Mouse (Mus musculus): ENCODE results near the gene Fbxl7. TPM values are rescaled to one million over a fixed set of nuclear protein-coding genes. Genes with fewer than 3 reads are reported as not detected.

Fbxl7 gene
- 7.8 and 9.3 TPM in 2 replicates for polyA plus RNA-seq (2012; rRNA removed)

DNA sequence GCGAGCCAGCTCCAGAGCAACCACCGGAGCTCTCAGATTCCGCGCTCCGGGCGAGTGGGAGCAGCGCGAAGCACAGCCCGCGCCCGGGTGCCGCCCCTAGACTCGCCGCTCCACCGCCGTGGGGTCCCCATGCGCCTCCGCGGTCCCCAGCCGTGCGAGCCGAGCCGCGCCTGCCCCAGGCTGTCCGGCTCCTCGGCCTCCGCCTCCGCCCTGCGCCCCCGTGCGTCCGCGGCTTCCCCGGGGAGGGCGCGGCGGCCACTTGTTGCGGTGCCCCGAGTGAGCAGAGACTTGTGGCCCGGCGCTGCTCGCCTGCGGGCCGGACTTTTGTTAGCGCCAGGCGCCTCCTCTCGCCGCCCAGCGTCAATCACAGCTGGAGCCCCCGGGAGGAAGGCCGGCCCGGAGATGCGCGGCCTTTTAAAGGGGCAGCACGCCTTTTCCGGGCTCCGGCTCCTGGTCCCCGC, at the start of gene Fbxl7:
Fbxl7 (minus strand) TSS at position 330 of the 461 bp plus-strand sequence.
- DNase-seq (ENCODE audit: low spot score), result peak; percentile 65

DNA sequence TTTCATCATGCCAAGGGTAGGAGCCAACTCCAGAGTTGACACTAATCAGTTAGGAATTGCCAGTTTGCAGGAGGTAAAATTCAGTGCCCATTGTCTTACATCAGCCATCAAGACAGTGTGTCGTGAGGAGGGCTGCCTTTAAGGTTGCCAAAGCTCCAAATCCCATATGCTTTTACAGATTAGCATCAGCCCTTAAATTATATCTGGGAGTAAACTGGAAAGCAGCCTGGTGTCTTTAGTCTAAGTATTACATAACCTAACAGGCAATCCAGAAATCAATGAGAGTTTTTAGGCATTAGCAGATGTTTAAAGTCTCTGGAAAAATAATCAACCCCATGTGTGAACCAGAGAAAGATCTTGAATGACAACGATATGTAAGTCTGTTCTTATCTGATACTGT, 26.6 kb upstream of the Fbxl7 start:
- DNase-seq (ENCODE audit: low spot score), result no peak

DNA sequence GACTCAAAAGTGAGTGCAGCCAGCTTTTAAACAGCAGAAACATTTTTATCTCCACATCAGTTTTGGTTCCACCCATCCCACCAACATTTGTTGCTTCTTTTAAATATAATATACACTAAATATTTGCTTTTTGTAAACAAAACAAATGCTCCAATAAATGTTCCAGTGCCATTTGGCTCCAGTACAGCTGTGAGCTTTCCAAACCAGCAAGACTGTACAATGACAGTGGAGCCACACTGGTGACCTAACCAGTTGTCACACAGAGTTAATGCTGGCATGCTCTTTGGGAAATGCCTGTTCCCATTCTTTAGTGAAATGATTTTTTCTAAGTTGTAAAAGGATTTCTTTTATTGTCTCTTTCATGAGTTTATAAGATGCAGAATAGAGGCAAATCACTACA, 18.0 kb upstream of the Fbxl7 start:
- no peak for DNase-seq (ENCODE audit: low spot score)

DNA sequence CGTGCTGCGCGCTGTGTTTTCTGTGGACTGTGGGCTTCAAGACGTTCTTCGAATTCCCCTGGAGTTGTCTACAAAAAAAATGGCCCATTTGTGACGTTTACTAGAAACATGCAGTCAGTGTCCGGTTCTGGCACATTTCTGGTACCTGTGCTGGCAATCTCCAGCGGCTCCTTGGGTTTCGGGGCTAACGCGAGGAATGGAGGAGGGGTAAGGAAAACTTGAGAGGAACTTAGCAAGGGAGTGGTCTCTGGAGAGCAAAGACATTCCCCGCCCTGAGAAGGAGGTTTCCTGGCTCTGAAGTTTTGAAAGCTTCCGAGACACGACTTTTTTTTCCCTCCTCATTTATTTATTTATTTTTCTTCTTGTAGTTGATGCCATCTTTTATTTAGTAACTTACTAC, 381 bp upstream of the Fbxl7 start:
- no peak for DNase-seq (ENCODE audit: low spot score)

DNA sequence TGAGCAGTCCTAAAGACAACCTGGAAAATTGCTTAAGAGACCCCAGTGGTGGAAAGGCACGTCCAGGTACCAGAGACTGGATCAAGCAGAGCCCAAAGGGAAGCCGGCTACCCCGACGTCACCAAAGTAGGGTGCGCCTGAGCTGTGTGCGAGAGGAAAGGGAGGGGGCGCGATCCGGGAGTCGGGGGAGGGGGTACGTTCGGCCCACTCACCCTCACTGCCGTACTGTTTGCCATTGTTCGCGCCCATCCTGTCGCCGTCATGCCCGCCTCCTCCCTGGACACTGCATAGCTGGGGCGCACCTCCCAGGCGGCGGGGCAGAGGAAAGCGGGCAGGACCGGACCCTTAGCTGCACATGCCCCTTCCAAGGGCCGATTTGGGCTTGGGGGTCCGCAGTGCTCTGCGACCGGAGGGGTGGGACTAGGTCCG, 565 bp downstream of the Fbxl7 start:
- peak; percentile 26 for DNase-seq (ENCODE audit: low spot score)

DNA sequence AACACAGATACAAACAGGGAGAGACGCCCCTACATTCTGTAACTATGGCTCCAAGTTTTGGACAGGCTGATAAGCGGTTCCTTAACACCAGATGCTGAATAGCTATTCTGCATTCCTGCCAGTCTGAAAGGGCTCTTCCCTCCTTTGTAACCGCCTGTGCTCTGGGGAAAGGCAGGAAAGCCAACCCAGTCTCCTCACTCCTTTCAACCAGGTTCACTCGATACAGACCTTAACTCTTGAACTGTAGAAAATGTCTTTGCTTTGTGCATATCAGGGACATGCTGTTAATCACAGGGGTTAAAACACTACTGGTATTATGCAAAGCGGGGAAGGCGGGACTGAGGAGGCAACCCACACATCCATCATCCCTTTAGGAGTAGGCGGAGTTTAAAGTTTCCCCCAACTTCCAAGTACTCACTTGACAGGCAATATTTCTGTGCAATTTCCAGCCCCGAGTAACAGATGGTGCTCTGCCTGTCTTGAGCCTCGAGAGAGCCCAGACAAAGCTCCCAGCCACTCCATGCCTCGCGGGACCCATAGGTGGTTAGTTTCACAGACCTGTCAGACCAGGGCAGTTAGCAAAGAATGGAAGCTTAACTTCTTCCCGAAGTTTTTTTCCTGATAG, 1.2 kb downstream of the Fbxl7 start:
- DNase-seq (ENCODE audit: low spot score), result no peak

DNA sequence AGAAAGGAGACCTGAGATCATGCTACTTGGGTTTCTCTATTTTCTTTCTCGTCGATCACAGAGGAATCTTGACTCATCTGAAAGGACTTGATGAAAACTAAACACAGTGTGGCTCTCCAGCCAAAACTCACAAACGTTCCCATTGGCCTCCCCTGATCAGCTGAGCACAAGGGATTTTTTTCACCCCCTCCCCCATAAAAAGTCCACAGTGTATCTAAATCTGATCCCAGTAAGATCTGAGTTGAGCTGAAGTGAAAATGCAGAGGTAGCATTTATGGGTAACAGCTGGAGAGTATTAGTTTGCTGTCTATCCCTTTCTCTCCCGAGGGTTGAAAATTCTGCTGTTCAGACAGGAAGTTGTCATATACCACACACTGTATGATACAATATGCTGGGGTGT, 2.2 kb downstream of the Fbxl7 start:
- DNase-seq (ENCODE audit: low spot score), result no peak

DNA sequence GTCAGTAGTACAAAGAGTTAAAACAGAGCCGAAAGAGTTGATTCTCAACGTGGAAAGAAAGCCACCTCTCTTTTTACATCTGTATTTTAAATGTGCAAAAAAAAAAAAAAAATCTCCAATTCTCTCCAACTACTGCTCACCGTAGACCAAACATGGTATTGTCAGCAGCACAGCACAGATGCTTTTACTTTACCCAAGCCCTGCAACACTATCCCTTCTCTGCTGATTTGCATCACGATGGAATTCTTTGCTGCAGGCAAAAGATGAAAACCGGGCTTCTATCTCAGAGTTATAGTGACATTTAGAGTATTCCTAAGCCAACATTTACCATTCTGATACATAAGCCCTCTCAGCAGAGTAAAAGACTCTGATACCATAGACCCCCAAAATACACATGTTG, 5.4 kb downstream of the Fbxl7 start:
- DNase-seq (ENCODE audit: low spot score), result no peak

DNA sequence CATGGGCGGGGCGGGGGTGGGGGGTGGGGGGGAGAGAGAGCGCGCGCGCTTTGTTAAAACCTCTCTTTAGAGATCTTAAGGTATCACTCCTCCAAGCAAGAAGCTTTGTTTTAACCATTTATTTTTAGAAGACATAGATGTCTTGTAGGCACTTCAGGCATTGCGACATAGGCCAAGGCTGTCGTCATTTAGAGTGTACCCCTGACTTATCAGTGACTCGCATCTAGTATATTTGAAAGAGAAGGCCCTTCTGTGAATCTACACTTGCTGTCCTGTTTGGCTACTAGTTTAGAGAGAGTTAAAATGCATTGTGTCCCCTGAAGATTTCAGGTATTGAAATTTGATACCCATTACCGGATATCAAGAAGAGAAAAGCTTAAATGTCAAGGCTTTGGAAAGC, 7.2 kb downstream of the Fbxl7 start:
- no peak for DNase-seq (ENCODE audit: low spot score)

DNA sequence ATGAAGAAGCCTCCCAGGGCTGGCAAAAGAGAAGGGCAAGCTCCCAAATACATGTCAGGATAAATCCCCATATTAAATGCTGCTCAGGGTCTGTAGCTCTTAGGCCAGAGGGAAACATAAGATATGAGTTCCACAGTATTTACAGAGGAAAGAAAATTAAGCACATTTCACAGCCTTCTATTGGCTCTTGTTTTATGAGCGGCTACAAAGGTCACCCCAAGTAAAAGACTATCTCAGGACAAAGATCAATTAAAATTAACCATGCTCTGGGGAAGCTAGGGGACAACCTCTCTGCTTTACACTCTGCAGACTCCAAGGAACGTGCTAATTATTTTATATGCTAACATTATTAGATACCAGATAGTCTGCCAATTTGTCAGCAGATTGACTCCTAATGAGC, 9.4 kb downstream of the Fbxl7 start:
- DNase-seq (ENCODE audit: low spot score), result no peak

DNA sequence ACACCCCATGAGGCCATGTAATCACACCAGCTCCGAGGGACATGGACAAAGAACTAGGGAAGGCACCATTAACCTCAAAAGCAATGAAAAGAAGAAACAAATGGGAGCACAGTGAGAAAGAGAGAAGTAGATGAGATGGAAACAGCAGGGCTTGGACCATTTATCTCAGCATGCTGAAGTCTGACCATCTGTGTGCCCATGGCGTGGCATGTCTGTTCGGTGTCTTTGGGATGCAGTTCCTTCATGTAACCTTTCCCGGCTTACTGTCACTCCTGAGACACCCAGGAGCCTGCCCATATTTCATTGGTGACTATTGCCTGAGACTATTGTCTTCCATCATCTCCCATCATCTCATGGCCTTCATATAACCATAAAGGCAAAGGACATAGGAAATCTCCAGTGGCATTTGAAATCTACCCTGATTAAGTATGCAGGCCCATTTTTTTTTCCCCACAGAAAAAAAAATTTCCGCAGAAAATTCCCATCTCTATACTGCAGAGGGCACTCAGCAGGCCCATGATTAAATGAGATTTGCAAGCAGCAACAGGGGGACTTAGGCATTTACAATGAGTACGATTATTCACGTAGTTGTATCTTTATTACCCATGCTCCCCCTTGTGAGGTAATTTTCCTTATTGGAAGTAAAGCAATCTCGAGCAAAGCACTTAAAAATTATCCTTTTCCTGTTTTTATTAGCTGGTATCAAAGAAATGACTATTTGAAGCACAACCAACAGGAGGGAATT, 15.0 kb downstream of the Fbxl7 start:
- no peak for DNase-seq (ENCODE audit: low spot score)

DNA sequence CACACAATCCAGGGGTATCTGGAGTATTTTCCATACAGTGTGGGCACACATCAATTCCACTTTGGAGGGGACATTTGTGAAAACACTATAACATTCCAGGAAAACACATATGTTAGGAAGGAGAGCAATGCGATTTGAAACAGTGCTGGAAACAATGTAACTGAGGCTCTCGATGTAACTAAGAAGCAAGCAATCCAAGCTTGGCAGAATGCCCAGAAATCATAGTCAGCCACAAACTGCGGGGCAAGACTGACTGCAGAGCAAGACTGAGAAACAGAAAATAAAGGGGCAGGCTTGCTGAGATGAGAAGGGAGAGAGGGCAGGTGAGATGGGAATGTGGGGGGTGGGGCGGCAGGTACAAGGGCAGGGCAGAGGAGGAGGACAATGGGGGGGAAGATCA, 19.7 kb downstream of the Fbxl7 start:
- no peak for DNase-seq (ENCODE audit: low spot score)

DNA sequence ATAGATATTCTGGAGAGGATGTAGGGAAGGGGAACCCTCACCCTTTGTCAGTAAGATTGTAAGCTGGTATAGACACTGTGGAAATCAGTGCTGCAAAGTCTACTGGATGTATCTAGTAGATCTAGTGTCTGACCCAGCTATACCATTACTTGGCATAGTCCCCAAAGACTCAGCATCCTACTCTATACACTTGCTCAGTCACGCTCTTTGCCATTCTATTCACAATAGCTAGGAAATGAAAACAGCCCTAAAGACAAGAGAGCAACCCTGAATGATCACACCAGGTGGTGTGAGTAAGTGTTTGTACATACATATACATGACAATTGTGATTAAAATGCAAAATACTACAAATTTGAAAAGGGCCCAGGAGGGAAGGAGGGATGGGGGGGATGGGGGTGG, 23.1 kb downstream of the Fbxl7 start:
- DNase-seq (ENCODE audit: low spot score), result no peak

DNA sequence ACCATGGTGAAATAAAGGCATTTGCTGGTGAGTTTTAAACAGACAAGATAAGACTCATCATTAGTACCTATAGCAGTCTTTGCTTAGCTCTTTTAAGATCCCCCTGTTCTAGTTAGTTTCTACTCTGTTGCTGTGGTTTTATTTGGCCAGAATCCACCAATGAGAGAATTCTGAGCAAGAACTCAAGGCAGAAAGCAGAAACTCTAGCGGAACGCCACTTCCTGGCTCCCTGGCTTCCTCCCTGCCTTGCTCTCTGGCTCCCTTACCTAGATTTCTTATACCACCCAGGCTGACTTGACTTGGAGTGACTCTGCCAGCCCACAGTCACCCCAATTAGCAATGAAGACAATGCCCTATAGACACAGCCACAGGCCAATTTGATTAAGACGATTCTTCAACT, 26.2 kb downstream of the Fbxl7 start:
- no peak for DNase-seq (ENCODE audit: low spot score)

DNA sequence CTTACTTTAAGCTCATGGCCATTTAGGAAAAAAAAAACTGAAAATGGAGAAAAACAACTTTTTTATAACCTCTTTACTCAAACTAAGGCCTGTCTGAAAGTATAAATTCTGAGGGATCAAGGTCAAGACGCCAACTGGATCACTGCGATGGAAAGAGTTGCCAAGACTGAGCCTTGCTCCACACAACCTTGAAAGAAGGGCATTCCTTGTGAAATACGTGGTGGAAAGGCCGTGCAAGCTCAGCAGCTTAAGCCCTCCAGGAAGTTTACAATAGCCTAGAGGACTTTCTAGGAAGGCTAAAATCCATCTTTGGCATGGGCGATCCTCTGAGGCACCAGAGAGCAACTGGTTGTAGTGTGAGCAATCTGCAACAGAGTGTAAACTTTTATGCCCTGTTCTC, 27.9 kb downstream of the Fbxl7 start:
- DNase-seq (ENCODE audit: low spot score), result no peak

DNA sequence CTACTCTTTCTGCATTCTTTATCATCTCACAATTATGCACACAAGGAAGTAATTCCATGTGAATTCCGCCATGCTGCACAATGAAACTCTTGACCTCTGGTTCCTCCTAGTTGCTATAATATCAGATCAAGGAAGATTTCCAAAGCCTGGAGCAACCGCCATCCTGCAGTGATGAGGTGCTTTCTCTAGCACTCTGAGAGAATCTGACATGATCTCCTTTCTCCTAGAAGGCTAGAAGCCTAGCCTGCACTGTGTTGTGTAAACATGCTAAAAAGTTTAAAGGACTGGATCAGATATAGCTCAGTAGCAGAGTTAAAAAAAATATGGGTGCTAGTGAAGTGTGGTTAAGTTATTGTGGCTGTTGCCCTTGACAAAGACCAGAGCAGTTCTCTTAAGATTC, 33.2 kb downstream of the Fbxl7 start:
- DNase-seq (ENCODE audit: low spot score), result no peak

DNA sequence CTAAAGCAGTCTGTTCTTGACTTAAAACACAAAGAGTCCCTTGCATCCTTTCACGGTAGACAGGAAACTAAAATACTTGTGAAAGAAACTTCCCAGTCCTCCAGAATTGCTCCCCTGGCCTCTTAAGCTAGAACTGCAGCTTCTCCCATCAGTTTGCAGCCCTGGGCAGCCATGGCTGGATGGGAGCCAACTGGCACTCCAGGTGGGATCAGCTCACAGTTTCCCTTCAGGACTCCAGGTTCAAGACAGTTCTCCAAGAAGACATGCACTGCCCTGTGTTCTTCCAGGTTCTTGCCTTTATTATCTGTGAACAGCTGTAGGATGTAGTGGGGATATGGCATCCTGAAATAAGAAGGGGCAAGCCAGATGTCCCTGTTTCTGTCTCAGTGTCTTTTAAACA, 45.8 kb downstream of the Fbxl7 start:
- DNase-seq (ENCODE audit: low spot score), result no peak

DNA sequence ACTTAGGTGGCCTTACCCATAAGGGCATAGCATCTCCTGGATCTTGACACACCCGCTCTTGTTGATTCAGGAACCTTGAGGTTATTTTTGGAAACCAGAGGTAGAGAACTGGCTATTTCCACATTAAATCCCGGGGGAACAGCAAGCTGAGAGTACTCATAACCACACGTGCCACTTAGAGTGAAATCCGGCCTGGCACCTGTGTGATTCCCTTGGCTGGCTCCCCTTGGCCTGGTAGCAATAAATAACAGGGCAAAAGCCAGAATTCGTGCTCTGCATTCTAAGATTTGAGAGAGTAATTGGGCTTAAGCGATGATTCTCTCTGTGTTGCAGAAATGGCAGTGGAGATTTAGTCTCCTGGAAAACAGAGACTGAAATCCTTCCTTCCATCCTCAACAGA, 53.2 kb downstream of the Fbxl7 start:
- no peak for DNase-seq (ENCODE audit: low spot score)

DNA sequence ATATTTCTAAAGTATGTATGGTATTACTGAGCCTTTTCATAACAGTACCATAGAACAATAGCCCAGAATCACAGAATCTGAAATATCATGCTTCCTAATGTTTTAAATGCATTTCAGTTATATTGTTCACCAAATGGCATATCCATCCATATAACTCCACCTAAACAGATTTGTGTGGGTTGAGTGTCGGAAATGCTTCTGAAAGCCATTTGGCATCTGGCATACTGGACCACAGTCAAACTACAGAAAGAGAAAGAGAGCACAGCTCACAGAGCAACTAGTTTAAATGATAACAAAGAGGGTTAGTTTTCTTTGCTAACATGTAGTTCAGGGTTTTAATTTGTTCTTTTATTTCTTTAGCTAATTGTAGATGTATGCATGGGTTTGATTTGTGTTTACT, 57.0 kb downstream of the Fbxl7 start:
- no peak for DNase-seq (ENCODE audit: low spot score)

DNA sequence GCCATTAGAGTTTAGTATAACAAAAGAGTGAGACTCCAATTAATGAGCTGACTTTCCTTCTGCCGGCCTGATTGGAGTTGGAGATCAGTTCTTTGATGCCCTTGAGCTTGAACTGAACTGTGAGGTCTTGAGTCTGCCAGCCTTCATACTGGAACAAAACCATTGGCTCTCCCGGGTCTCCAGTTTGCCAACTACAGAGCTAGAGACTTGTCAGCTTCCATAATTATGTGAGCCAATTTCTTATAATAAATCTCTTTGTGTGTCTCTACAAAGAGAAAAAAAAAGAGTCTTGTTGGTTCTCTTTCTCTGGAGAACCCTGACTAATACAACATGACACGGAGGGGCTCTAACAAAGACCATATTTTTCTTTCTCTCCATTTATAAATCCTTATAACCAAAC, 58.2 kb downstream of the Fbxl7 start:
- no peak for DNase-seq (ENCODE audit: low spot score)

DNA sequence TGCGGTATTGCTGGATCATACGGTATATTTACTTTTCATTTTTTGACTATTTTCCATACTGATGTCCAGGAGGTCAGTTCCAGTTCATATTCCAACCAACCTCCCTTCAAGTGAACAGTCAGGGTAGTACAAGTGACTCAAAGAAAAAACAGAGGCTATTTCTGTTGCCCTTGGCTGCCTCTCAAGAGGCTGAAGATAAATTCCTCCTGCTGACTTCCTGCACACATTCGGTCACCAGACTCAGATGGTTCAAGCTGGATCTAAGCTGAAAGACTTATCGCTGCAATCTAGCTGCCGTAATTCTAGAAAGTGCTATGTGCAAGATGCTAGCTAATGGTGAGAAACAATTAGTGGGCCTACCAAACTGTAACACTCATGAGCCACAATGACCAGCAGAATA, 61.0 kb downstream of the Fbxl7 start:
- no peak for DNase-seq (ENCODE audit: low spot score)

DNA sequence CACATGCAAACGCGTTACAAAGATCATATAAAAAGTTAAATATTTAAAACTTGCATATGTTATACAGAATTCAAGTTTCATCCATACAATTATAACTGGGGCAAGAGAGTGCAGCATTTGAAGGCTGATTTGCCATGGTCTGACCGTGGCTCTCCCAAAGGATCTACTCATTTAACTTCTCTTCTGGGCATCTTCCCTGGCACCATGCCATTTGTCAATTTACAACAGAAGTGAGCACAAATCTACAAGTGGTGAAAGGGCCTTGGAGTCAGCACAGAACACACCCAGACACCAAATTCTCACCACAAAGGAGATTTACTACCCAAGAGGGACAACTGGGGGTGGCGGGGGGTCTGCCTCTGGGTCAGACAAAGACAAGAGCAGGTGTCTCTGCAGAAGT, 64.2 kb downstream of the Fbxl7 start:
- DNase-seq (ENCODE audit: low spot score), result no peak

DNA sequence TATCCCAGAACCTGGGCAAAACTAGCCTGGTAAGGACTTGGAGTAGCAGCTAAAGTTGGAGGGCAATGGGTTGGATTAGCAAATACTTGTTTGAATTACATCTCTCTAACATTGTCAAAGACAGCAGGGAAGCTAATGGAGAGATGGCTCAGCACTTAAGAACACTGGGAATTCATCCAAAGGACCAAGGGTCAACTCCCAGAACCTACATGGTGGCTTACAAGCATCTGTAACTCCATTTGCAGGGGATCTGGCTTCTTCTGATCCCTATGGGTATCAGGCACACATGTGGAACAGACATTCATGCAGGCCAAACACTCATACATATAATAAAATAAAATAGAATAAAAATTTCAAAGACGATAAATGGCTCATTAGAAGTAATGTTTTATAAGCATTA, 78.4 kb downstream of the Fbxl7 start:
- no peak for DNase-seq (ENCODE audit: low spot score)

DNA sequence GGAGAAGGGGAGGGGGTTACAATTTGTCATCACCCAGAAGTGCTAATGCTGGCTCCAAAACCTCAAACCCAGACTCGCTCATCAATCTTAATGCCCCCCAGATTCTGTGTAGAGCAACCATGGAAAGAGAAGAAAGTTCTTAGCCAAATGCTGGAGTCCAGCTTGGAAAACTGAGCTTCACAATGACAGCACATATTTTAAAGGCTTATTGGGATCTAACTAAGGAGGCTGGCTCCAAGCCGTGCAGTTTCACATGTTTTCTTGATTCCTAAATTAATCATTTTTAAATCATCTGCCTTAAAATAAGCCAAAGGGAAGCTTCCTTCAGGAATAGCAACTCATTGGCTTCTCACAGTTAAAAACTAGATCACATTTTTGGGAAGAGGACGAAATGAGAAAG, 82.5 kb downstream of the Fbxl7 start:
- no peak for DNase-seq (ENCODE audit: low spot score)
